In genomic region chr8:108574101-108574500, GRCm38 (mm10) we compare ENCODE assay signal across 9 mouse cellular contexts.
DNase-seq lines count a peak whose midpoint lies in the region; ATAC-seq and TF ChIP-seq lines count a peak whose summit lies in the region.
"Had no signal": no experiment of that assay in that cellular context is flagged by ENCODE, and none has a peak within 500 bp of the region (broad histone marks: within the 10 kb centered on the region; RNA-seq: fewer than 3 reads in every experiment).

No protein-coding gene starts in this region.

- H3K9me3 ChIP-seq in intestine, embryonic 16.5 days (ENCODE audit: control insufficient read depth, low read length) = no peaks in the 10 kb centered on the region
- no peaks in the 10 kb centered on the region for H3K9me3 ChIP-seq in midbrain, embryonic 14.5 days (ENCODE audit: control insufficient read depth, low read length)
- H3K9me3 ChIP-seq: embryonic facial prominence, embryonic 13.5 days had no signal

- in situ Hi-C loops in Patski (cut with MboI; ENCODE audit: low pct_unique_long_range_greater_than_20kb) = loop anchor here (10.0 kb wide), 3 partner anchors 331 to 611 kb away; no protein-coding TSS in a partner anchor

- CTCF ChIA-PET in Patski (lab: Charles Lee) = no interaction called here

- H3K4me2 ChIP-seq in intestine, embryonic 16.5 days (ENCODE audit: low read depth, low read length) = no peak overlapping the region
- no peak overlapping the region for H3K4me2 ChIP-seq in midbrain, embryonic 14.5 days (ENCODE audit: low read length)
- H3K4me2 ChIP-seq: embryonic facial prominence, embryonic 13.5 days had no signal

- no peaks in the 10 kb centered on the region for H3K36me3 ChIP-seq in intestine, embryonic 16.5 days (ENCODE audit: control insufficient read depth, insufficient read depth, low read length)
- no peaks in the 10 kb centered on the region for H3K36me3 ChIP-seq in midbrain, embryonic 14.5 days (ENCODE audit: control insufficient read depth, insufficient read depth, low read length)
- H3K36me3 ChIP-seq: embryonic facial prominence, embryonic 13.5 days had no signal

- peaks cover 11% of the 10 kb centered on the region; the same call in 1 of the 2 replicates for H3K4me1 ChIP-seq in intestine, embryonic 16.5 days (ENCODE audit: control insufficient read depth, insufficient read depth, low read length)
- peaks cover 13% of the 10 kb centered on the region; the same call in 1 of the 2 replicates for H3K4me1 ChIP-seq in midbrain, embryonic 14.5 days (ENCODE audit: control insufficient read depth, insufficient read depth, low read length)

- DNase-seq in left cerebral cortex, adult 11 months (ENCODE audit: low spot score) = peak; percentile 24
- no peak for DNase-seq in left cerebral cortex, adult 8-10 months (ENCODE audit: low spot score in 2 of 2)
- no peak for DNase-seq in Patski (ENCODE audit: low read depth, low spot score)
- peak; percentile 62 for DNase-seq in embryo, embryonic 10 days (ENCODE audit: low spot score)
- peak; percentile 75 for DNase-seq in lung, postnatal 14 days
- peak; percentile 50 for DNase-seq in thymus, postnatal 0 days (ENCODE audit: low spot score)
- DNase-seq in midbrain, embryonic 14.5 days = no peak

- 41% methylated on average over 7 of the region's 7 CpGs for WGBS in intestine, embryonic 16.5 days
- 38% methylated on average over 7 of the region's 7 CpGs for WGBS in midbrain, embryonic 14.5 days

- H3K27ac ChIP-seq in intestine, embryonic 16.5 days (ENCODE audit: low read length) = no peak overlapping the region
- H3K27ac ChIP-seq in midbrain, embryonic 14.5 days (replicated peaks; ENCODE audit: low read depth, low read length) = no peak overlapping the region
- H3K27ac ChIP-seq: embryonic facial prominence, embryonic 13.5 days had no signal

- peak; percentile 85 for TF ChIP-seq CTCF in Patski (IDR thresholded peaks at IDR 0.05)

- peak; percentile 44 for ATAC-seq in Patski
- ATAC-seq in intestine, embryonic 16.5 days = peak; percentile 14; the same call in 1 of the 2 replicates
- no peak for ATAC-seq in midbrain, embryonic 14.5 days (ENCODE audit: low FRiP score, low TSS enrichment)

- H3K4me3 ChIP-seq in intestine, embryonic 16.5 days (ENCODE audit: low read length) = no peak overlapping the region
- no peak overlapping the region for H3K4me3 ChIP-seq in midbrain, embryonic 14.5 days (replicated peaks; ENCODE audit: low read depth, low read length)
- H3K4me3 ChIP-seq: embryonic facial prominence, embryonic 13.5 days had no signal

- peaks cover 8% of the 10 kb centered on the region for H3K27me3 ChIP-seq in Patski
- no peaks in the 10 kb centered on the region for H3K27me3 ChIP-seq in intestine, embryonic 16.5 days (replicated peaks; ENCODE audit: control insufficient read depth, insufficient read depth, low read length)
- no peaks in the 10 kb centered on the region for H3K27me3 ChIP-seq in midbrain, embryonic 14.5 days (ENCODE audit: control insufficient read depth, insufficient read depth, low read length)

- POLR2A ChIA-PET in Patski (lab: Charles Lee) = no interaction called here

- H3K9ac ChIP-seq in intestine, embryonic 16.5 days (ENCODE audit: low read depth, low read length) = no peak overlapping the region
- no peak overlapping the region for H3K9ac ChIP-seq in midbrain, embryonic 14.5 days (replicated peaks; ENCODE audit: low read length)
- H3K9ac ChIP-seq: embryonic facial prominence, embryonic 13.5 days had no signal

Comparison
In these comparisons a context has a peak if more than half of its experiments do, and no peak if none do; other contexts are left out.
1. DNase-seq: peak in left cerebral cortex, adult 11 months (single experiment), embryo, embryonic 10 days (single experiment), lung, postnatal 14 days (single experiment) and thymus, postnatal 0 days (single experiment); none in left cerebral cortex, adult 8-10 months (0 of 2), Patski (single experiment) and midbrain, embryonic 14.5 days (single experiment).